Mouse (Mus musculus) ZHBTc4 (cell line): Measurements from ENCODE around the gene Tmem203.
A peak's percentile ranks its signal among the peaks of the same experiment; 100 is the strongest.

Experiments used
- DNase-seq: peaks from one replicate; pipeline ENCODE4 v3.0.0-alpha.2; 2011; ENCODE audit warnings: low read depth, low spot score

Gene Tmem203

DNA sequence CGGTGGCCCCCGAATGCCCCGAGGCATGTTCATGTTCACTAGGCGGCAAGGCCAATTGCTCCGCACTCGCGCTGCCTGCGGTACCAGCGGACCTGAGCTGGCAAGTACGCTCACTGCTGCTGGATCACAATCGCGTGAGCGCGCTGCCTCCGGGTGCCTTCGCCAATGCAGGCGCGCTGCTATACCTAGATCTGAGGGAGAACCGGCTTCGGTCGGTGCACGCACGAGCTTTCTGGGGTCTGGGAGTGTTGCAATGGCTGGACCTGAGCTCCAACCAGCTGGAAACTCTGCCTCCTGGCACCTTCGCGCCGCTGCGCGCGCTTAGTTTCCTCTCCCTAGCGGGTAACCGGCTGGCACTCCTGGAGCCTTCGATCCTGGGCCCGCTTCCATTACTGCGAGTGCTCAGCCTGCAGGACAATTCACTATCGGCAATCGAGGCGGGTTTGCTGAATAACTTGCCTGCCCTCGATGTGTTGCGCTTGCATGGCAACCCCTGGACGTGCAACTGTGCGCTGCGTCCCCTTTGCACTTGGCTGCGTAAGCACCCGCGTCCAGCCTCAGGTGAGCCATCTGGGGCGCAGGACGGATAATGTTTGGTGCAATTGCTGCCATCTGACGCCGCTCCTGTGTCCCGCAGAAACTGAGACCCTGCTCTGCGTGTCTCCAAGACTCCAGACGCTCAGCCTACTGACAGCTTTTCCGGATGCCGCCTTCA lies 35.0 kb downstream of the Tmem203 start:
- DNase-seq: peak; percentile 70

GRCm38 (mm10) chr2:25290816-25291130 lies 35.5 kb downstream of the Tmem203 start:
- peak; percentile 69 for DNase-seq

DNA sequence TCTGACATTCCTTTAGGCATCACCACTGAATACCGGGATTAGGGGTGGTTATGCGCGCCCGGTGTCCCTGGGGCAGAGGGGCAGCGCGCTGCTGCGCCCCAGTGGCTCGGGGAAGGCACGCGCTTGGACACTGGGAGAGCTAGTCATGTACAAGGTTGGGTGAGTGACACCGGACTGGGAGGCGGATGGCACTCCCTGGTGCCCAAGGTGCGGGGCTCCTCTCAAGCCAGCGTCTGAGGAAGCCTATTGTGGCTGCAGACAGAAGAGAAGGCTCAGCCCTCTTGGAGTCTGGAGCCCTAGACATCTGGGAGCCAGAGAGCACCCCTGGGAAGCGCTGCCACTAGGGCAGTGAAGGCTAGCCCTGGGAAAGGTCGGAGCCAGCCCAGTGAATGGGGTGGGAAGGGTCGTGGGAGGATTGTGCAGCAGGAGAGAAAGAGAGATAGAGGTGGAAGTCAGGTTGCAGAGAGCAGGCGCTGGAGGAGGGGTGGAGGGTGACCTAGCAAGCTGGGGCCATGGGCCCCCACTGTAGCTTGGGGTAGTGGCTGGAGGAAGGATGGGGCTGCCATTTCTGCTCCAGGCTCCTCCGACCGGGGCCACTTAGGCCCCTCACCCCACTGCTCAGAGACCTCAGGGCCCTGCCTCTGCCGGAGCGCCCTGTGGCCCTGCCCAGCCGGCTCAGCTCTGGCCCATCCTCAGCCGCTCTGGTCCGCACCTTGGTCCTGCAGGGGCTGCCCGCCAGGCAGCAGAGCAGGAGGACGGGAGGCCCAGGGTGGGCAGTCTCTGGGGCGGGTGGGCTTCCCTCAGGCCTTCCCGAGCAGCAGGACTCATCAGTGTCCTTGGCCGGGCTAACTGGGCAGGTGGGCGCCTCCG lies 36.2 kb downstream of the Tmem203 start:
- no peak for DNase-seq

- peak; percentile 34 for DNase-seq
Observed at GRCm38 (mm10) chr2:25292054-25292544, 36.9 kb downstream of the Tmem203 start.

DNA sequence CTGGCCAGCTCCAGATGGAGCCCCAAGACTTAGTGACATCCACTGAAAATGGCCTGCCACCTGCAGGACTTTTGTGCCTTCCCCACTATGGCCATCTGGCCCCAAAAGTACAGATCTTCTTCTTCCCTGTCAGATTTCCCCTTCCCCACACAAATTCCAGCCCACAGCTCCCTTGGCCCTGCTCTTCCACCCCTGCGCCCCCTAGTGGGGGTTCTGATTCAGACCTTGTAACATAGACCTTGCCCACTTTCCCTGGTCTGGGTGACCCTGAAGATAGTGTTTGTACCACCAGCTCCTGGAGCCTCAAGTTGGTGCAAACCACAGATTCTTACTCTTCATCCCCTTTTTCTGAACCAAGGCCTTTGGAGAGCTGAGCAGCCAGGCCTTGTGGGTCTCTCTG lies 37.6 kb downstream of the Tmem203 start:
- peak; percentile 88 for DNase-seq

GRCm38 (mm10) chr2:25293706-25294105 lies 38.5 kb downstream of the Tmem203 start:
- no peak for DNase-seq

DNA sequence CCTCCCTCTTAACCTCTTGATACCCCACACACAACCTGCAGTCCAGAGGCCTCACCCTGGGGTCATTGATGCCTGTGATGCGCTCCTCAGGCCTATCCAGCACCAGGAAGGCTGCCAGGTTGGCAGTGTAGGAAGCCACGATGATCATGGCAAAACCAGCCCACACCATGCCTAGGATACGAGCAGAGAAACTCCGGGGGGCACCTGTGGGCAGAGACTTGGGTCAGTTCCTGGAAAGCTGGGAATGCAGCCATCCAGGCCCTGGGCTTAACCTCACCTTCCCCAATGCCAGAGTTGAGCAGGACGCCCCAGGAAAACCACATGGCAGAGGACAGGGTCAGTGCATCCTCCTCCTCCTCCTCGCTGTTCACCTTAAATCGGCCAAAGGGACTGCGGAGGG lies 41.9 kb downstream of the Tmem203 start:
- no peak for DNase-seq

GRCm38 (mm10) chr2:25298046-25298445 lies 42.8 kb downstream of the Tmem203 start:
- DNase-seq: no peak

DNA sequence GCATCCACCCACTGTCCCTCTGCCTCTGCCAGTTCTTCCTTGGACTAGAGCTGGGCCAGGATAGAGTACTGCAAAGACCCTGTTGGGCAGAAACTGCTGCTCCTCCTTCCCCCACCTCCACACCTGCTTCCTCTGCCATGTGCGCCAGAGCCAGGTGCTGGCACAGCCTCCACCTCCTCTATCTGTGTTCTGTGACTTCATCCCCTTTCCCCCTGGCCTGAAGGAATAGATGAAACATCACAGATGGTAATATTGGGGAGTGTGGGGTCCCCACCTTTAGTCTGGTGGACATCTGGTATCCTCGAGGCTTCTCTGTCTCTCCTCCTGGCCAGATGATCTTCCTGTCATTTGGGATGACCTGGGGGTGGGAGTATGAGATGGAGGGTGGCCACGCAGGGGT lies 48.2 kb downstream of the Tmem203 start:
- no peak for DNase-seq

DNA sequence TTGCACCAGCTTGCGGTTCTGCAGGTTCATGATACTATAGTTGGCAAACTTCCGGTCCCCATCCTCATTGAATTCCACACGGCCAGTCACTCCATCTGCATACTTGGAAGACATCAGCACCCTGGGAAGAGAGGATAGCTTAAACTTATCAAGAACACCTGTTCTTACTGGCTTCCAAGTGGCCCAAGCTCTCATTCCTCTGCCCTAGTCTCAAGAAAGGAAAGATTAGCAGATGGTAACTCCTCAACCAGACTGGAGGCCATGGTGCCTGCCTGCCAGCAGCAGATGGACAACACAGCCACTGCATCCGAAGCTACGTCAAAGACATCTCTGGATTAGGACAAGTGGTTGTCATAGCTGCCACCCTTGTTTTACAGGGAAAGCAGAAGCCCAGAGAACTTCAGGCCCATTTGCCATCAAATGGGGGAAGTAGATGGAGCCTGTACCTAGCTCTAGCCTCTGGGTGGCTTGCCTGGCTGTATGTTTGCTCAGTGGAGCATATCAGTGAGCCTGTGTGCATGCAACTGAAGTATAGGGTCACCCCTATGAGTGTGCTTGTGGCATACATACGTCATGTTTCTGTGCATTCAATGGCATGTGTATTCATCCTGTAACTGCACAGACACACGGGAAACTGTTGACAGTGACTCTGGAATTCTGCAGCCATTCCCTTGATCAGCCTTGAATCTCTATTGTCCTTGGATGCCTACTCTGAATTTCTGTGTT lies 48.9 kb downstream of the Tmem203 start:
- no peak for DNase-seq

DNA sequence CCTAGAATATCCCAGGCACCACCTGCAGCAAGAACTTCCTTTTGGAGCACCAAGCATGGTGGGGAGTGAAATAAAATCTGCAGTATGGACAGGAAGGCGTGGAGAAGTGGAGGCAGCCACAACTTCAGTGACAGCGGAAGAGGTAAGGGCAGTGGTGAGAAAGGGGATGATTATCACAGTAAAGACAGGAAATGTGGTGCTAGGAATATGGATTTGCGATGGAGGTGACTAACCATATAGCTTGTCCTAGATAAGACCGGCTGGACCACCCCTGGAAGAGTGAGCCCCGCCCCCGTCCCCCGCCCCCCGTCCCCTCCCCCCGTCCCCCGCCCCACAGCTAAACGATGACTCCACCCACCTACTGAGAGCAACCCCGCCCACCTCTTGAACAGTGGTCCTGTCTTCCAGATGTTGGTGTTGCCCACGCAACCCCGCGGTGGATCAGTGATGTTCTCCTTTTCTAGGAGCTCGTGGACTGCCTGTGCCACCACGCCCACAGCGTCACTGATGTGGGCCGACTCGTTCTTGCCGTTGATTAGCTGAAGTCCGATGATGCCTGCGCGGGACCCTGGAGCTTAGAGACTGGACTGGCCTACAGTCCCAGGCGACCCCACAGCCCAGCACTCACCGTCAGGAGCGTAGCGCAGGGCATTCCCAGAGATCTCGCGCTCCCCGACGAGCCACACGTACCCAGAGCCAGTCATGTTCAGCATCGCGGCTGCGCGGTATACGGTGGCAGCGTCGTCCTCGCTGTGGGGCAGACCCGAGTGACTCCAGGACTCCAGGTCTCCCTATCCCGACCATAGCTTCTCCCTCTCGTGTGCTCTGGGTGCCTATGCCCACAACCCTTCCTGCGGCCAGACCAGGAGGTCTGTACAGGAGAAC lies 49.7 kb downstream of the Tmem203 start:
- DNase-seq: peak; percentile 60
